Mouse (Mus musculus): ENCODE results near the gene Gstm5. TPM values are rescaled to one million over a fixed set of nuclear protein-coding genes. Genes with fewer than 3 reads are reported as not detected.

Gene Gstm5
- polyA plus RNA-seq, 1 experiment from 2014 or later, result 249 TPM

DNA sequence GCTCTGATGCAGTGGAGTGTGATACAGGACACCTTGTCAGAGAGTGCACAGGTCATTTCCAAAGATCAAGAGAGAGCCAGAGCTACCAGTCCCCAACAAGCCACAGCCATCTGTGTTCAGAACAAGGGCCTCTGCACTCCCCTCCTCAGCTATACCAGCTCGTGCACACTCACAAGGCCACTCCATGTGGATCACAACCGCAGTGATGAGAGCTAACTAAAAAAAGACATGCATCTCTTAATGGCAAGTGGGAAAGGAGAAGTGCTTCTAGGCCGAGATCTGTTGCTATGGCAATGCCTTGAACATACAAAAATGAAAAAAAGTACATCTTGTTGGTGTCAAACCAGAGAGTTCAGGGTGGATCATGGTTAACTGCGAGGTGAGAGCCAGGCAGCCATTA, 44.2 kb downstream of the Gstm5 start:
- no peak overlapping the region for H3K9ac ChIP-seq (ENCODE audit: low read length)
- DNase-seq (ENCODE audit: low spot score) (no peak), ATAC-seq (ENCODE audit: low FRiP score, low TSS enrichment) (no peak)
- H3K36me3 ChIP-seq (ENCODE audit: control insufficient read depth, insufficient read depth, low read length), result no peaks in the 10 kb centered on the region
- 65% methylated on average over 4 of the region's 4 CpGs for WGBS
- no peak for TF ChIP-seq EP300 (optimal IDR thresholded peaks at IDR 0.05)
- no peak for TF ChIP-seq CTCF (IDR thresholded peaks at IDR 0.05; ENCODE audit: low read depth)
- no peak overlapping the region for H3K27ac ChIP-seq (replicated peaks)
- H3K4me1 ChIP-seq (replicated peaks; ENCODE audit: control insufficient read depth, insufficient read depth), result no peaks in the 10 kb centered on the region
- H3K4me3 ChIP-seq (ENCODE audit: low read depth, low read length), result no peak overlapping the region
- no peaks in the 10 kb centered on the region for H3K9me3 ChIP-seq (ENCODE audit: control insufficient read depth, low read length)
- no peaks in the 10 kb centered on the region for H3K27me3 ChIP-seq (ENCODE audit: control insufficient read depth, insufficient read depth, low read length)
- H3K4me2 ChIP-seq (replicated peaks; ENCODE audit: low read depth), result no peak overlapping the region

DNA sequence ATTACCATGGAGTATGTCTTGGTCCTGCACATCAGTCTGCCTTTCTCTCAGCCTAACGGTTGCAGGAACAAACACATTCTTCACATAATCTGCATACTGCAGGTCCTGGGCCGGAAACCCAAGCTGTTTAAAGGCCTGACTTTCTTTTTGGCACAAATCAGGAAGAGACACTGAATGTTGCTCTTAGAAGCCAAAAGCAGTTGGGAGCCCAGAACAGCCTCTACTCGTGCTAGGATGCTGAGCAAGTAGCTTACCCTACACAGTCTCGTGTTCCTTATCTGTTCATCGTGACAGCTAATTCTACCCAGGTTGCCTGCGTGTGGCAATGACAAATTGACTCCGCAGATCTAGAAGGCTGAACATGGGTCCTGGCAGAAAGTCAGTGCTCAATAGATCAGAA, 44.9 kb downstream of the Gstm5 start:
- Histone ChIP-seq H3K9ac (ENCODE audit: low read length) (no peak overlapping the region), H3K4me2 (replicated peaks; ENCODE audit: low read depth) (no peak overlapping the region), H3K4me3 (ENCODE audit: low read depth, low read length) (no peak overlapping the region), H3K36me3 (ENCODE audit: control insufficient read depth, insufficient read depth, low read length) (no peaks in the 10 kb centered on the region), H3K9me3 (ENCODE audit: control insufficient read depth, low read length) (no peaks in the 10 kb centered on the region), H3K27me3 (ENCODE audit: control insufficient read depth, insufficient read depth, low read length) (no peaks in the 10 kb centered on the region), H3K27ac (replicated peaks) (no peak overlapping the region), H3K4me1 (replicated peaks; ENCODE audit: control insufficient read depth, insufficient read depth) (no peaks in the 10 kb centered on the region)
- DNase-seq (ENCODE audit: low spot score) (no peak), ATAC-seq (ENCODE audit: low FRiP score, low TSS enrichment) (no peak)
- 62% methylated on average over 7 of the region's 7 CpGs for WGBS
- no peak for TF ChIP-seq CTCF (IDR thresholded peaks at IDR 0.05; ENCODE audit: low read depth)
- TF ChIP-seq EP300 (optimal IDR thresholded peaks at IDR 0.05), result no peak

DNA sequence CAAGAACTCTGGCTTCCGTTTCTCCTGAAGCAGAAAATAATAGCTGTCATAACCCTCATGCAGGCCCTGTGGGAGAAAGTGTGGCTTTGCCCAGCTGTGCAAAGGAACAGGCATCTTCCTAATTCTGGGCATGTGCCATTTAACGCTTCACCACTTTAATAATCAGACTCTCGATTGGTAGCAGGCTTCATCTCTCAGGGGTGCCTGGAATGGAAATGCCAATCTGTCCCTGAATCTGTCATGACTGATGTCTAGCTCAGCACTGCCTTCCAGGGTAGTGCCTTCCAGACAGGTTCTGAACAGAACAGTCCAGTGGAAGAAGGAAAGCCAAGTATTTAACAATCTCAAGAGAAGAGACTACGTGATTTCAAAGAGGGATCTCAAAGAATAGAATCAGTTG, 45.6 kb downstream of the Gstm5 start:
- no peak for DNase-seq (ENCODE audit: low spot score)
- H3K27ac ChIP-seq (replicated peaks), result no peak overlapping the region
- H3K27me3 ChIP-seq (ENCODE audit: control insufficient read depth, insufficient read depth, low read length), result no peaks in the 10 kb centered on the region
- no peak for ATAC-seq (ENCODE audit: low FRiP score, low TSS enrichment)
- no peak overlapping the region for H3K4me3 ChIP-seq (ENCODE audit: low read depth, low read length)
- H3K4me1 ChIP-seq (replicated peaks; ENCODE audit: control insufficient read depth, insufficient read depth), result no peaks in the 10 kb centered on the region
- no peak for TF ChIP-seq CTCF (IDR thresholded peaks at IDR 0.05; ENCODE audit: low read depth)
- TF ChIP-seq EP300 (optimal IDR thresholded peaks at IDR 0.05), result no peak
- no peaks in the 10 kb centered on the region for H3K36me3 ChIP-seq (ENCODE audit: control insufficient read depth, insufficient read depth, low read length)
- no peak overlapping the region for H3K4me2 ChIP-seq (replicated peaks; ENCODE audit: low read depth)
- 86% methylated on average over 4 of the region's 4 CpGs for WGBS
- H3K9me3 ChIP-seq (ENCODE audit: control insufficient read depth, low read length), result no peaks in the 10 kb centered on the region
- H3K9ac ChIP-seq (ENCODE audit: low read length), result no peak overlapping the region

DNA sequence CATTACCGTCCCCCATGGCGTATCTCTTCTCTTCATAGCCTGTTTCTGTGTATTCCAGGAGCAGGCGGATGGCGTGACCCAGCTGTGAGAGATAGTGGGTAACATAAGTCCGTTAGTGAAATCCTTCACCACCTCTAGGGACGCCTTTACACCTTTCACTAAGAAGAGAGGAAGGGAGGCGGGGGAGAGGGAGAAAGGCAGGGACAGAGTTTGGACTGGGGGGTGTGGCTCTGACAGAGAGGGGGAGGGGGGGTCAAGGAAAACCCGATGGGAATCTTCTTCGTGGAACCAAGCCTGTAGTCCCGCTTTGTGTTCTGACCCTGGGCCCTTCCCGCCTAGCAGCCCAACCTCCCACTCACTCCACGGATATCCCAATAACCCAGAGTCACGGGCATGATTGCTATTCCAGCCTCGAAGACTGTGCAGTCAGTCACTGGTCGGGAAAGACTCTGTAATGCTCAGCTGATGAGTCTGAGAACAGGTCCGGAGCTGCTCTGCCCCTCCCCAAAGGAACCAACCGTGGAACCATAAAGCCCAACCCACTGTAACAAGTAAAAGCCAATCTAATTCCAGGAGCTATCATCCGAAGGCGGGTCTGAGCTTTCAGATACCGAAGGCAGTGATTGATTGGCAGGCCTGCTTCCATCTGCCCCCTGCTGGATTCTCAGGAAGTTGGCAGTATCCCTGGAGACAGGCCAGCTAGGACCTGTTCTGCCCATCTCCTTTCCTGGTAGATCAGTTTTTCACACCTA, 47.8 kb downstream of the Gstm5 start, which contains the start of gene Gstm6:
Gene Gstm6 (minus strand): TSS at position 511 of the 752 bp plus-strand sequence.
- no peak for TF ChIP-seq EP300 (optimal IDR thresholded peaks at IDR 0.05)
- TF ChIP-seq CTCF (IDR thresholded peaks at IDR 0.05; ENCODE audit: low read depth), result peak; percentile 79
- WGBS, result 19% methylated on average over 19 of the region's 20 CpGs
- peak within 1 kb of the TSS; percentile 41 for H3K4me2 ChIP-seq (replicated peaks; ENCODE audit: low read depth)
- ATAC-seq (ENCODE audit: low FRiP score, low TSS enrichment) (peak; percentile 81), DNase-seq (ENCODE audit: low spot score) (peak; percentile 67)
- no peaks in the 10 kb centered on the region for H3K9me3 ChIP-seq (ENCODE audit: control insufficient read depth, low read length)
- H3K27me3 ChIP-seq (ENCODE audit: control insufficient read depth, insufficient read depth, low read length), result no peaks in the 10 kb centered on the region
- H3K36me3 ChIP-seq (ENCODE audit: control insufficient read depth, insufficient read depth, low read length), result no peaks in the 10 kb centered on the region
- no peak within 1 kb of the TSS for H3K27ac ChIP-seq (replicated peaks)
- no peaks in the 10 kb centered on the region for H3K4me1 ChIP-seq (replicated peaks; ENCODE audit: control insufficient read depth, insufficient read depth)
- H3K4me3 ChIP-seq (ENCODE audit: low read depth, low read length), result no peak within 1 kb of the TSS; the same call in 1 of the 2 replicates
- H3K9ac ChIP-seq (ENCODE audit: low read length), result no peak within 1 kb of the TSS

DNA sequence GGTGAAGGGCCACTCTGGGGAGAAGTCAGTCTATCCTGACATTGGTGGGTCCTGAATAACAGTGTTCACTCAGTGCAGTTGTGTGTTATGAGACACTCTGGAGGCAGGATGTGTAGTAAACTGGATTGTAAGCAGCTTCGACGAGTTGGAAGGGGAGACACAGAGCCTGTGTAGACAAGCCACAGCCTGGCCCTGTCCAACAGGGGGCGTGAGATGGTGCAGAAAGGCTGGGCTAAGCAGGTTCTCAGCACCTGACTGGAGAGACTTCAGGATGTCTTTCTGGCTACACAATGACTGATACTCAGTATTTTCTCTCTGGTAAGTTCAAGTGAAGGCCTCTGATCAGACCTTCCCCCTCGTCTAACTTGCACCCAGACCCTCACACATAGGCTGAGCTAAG, 50.1 kb downstream of the Gstm5 start:
- ATAC-seq (ENCODE audit: low FRiP score, low TSS enrichment), result no peak
- H3K9ac ChIP-seq (ENCODE audit: low read length), result no peak overlapping the region
- H3K4me2 ChIP-seq (replicated peaks; ENCODE audit: low read depth), result no peak overlapping the region
- H3K36me3 ChIP-seq (ENCODE audit: control insufficient read depth, insufficient read depth, low read length), result no peaks in the 10 kb centered on the region
- no peak overlapping the region for H3K27ac ChIP-seq (replicated peaks)
- H3K4me3 ChIP-seq (ENCODE audit: low read depth, low read length), result no peak overlapping the region
- no peaks in the 10 kb centered on the region for H3K9me3 ChIP-seq (ENCODE audit: control insufficient read depth, low read length)
- WGBS, result 51% methylated on average over 4 of the region's 4 CpGs
- DNase-seq (ENCODE audit: low spot score), result peak; percentile 38
- no peak for TF ChIP-seq EP300 (optimal IDR thresholded peaks at IDR 0.05)
- peak; percentile 58 for TF ChIP-seq CTCF (IDR thresholded peaks at IDR 0.05; ENCODE audit: low read depth)
- no peaks in the 10 kb centered on the region for H3K4me1 ChIP-seq (replicated peaks; ENCODE audit: control insufficient read depth, insufficient read depth)
- no peaks in the 10 kb centered on the region for H3K27me3 ChIP-seq (ENCODE audit: control insufficient read depth, insufficient read depth, low read length)

Other genes starting within 250 kb of the Gstm5 start
- 39.8 and 41.4 TPM in 2 replicates for gene Ahcyl1, start 199.3 kb upstream of the Gstm5 start, polyA plus RNA-seq (2015; fragmentation: Nextera tagmentation; extraction: Ambion mirVana)
- gene Csf1, start 135.4 kb upstream of the Gstm5 start, polyA plus RNA-seq (2015; fragmentation: Nextera tagmentation; extraction: Ambion mirVana), result 13.1 and 14.7 TPM in 2 replicates
- gene Eps8l3, start 18.6 kb upstream of the Gstm5 start, polyA plus RNA-seq (2015; fragmentation: Nextera tagmentation; extraction: Ambion mirVana), result 29.2 and 29.8 TPM in 2 replicates
- 12.4 and 15.9 TPM in 2 replicates for gene Gstm7, start 36.0 kb downstream of the Gstm5 start, polyA plus RNA-seq (2015; fragmentation: Nextera tagmentation; extraction: Ambion mirVana)
- gene Gstm6, start 47.9 kb downstream of the Gstm5 start, polyA plus RNA-seq (2015; fragmentation: Nextera tagmentation; extraction: Ambion mirVana), result 13.7 and 15.8 TPM in 2 replicates
- gene Gstm3, start 73.5 kb downstream of the Gstm5 start, polyA plus RNA-seq (2015; fragmentation: Nextera tagmentation; extraction: Ambion mirVana), result 53.8 and 54.0 TPM in 2 replicates
- gene Gstm2, start 90.6 kb downstream of the Gstm5 start, polyA plus RNA-seq (2015; fragmentation: Nextera tagmentation; extraction: Ambion mirVana), result 189 and 195 TPM in 2 replicates
- gene Gstm1, start 122.2 kb downstream of the Gstm5 start, polyA plus RNA-seq (2015; fragmentation: Nextera tagmentation; extraction: Ambion mirVana), result 892 and 954 TPM in 2 replicates
- gene Gstm4, start 149.1 kb downstream of the Gstm5 start, polyA plus RNA-seq (2015; fragmentation: Nextera tagmentation; extraction: Ambion mirVana), result 19.4 and 19.6 TPM in 2 replicates
- 20.2 and 20.7 TPM in 2 replicates for gene Ampd2, start 190.8 kb downstream of the Gstm5 start, polyA plus RNA-seq (2015; fragmentation: Nextera tagmentation; extraction: Ambion mirVana)
- gene Gnat2, start 197.0 kb downstream of the Gstm5 start, polyA plus RNA-seq (2015; fragmentation: Nextera tagmentation; extraction: Ambion mirVana), result 0.59 and 0.71 TPM in 2 replicates

All from stomach, postnatal 0 days (tissue).